Mouse (Mus musculus) adrenal gland, postnatal 36 days (tissue): Measurements from ENCODE around the gene Klf16. TPM values are rescaled to one million over a fixed set of nuclear protein-coding genes. Genes with fewer than 3 reads are reported as not detected.

ENCODE experiments used
- DNase-seq, 2 experiments: peaks; one replicate each; pipeline ENCODE4 v3.0.0; 2021; ENCODE audit warnings: mixed read lengths in 1 of 2
- long read RNA-seq, 2 experiments: library from polyadenylated mRNA; stranded (forward); transcript quantifications; one replicate each; pipeline ENCODE4 v2.0.0; 2021; ENCODE audit warnings: borderline sequencing depth in 2 of 2
- total RNA-seq, 2 experiments: library from RNA; stranded (reverse); gene quantifications; 2 replicates each; pipeline ENCODE4 v1.2.3; 2021

The Klf16 gene
- 10 to 100 TPM; 13.6 to 14.1 TPM for total RNA-seq
- long read RNA-seq, experiment 1, transcript Klf16-201 (2 exons, 2,674 nt), result major isoform, 8 of 15 reads
- long read RNA-seq, experiment 1, partial matches to known transcripts, result 7 of 15 reads
- long read RNA-seq, experiment 1, other reads (novel, unspliced or antisense), result 0 of 15 reads
- long read RNA-seq, experiment 2, partial matches to known transcripts, result 0 of 4 reads
- long read RNA-seq, experiment 2, other reads (novel, unspliced or antisense), result 4 of 4 reads

DNA sequence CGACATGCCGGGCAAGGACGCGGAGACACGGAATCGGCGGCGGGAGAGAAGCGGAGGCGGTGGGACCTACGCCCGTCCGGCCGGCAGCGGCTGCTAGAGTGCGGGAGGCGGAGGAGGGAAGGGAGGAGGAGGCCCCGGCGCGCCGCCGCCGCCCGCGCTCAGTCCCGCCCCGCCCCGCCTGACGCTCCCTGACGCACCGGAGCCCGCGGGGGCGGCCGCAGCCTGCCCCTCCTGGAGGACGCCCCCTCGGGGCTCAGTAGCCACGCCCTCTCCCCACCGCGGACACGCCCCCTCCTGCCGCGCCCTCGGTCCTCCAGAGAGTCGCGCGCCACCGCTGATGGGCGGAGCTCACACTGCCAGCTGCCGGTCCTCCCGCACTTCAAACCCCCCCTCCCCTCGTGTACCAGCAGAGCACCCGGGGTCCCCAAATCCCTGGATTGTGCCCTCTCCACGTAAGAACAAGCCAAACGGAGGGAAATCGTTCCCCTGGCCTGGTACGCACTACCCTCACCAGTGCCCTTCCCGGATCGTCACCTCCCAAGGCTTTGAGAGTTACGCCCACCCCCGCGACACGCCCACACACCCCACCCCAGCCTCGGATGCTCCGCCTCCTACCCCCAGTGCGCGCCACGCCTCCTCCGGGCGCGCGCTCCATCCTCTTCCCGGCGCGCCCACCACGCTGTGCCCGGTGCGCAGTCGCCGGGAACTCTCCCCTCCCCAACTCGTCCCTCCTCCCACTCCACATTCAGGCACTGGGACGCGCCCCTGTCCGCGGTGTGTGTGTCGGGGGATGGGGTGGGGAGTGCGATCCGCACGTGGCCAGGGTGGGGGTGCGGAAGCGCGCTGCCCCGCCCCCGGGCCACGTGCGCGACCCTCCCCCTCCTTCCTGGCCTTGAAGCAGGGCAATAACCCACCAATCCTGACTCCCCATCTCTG lies at the start of gene Klf16:
Gene Klf16 (minus strand): TSS at position 127 of the 936 bp plus-strand sequence.
- peak; percentile 100 for DNase-seq

DNA sequence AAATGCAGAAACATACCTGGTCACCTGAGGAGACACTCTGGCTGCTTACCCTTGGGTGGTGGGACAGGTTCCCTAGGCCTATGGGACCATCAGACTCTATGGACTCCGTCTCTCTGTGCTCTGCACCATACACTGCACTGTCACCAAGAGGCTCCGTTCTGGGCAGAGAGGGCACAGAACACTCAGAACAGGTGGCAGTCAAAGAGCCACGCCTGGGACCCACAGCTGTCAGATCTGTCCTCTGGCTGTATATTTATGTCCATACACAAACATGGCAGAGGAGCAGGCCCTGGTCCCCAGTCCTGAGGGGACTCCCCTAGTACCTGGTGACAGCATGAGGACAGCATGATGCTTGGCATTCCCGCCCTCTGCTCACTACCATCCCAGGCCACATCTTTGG lies 48.6 kb upstream of the Klf16 start:
- no peak for DNase-seq

DNA sequence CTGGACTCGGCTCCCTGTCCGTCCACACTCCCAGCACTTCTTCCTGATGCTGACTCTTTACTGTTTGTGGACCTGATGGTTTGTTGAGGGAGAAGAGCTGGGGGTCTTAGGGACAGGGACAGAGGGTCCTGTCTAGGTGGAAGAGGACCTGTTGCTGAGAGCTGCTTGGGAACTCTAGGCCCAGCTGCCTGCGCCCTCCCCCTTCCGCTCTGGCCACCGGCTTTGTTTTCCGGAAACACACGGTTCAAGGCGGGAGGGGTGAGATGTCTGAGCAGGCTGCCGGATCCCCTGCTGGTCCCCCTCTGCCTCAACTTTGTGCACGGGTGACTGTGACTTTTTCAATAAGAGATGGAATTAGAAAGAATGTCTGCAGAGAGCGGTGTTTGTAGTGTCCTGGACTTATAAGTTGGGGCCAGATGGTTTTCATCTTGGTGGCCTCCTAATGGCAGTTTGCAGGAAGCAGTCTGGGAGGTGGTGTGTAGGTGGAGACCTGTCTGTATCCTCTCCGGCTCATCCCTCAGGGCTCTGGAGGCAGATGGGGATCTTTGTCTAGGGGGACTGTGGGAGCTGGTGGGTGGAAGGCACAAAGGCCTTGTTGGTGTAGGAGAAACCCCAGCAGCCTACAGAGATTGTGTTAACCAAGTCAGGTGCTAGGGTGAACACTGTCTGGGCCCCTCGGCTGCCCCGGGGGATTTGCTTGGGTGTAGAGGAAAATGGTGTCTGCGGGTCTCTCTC lies 46.5 kb upstream of the Klf16 start:
- DNase-seq, result peak; percentile 73 to 80

DNA sequence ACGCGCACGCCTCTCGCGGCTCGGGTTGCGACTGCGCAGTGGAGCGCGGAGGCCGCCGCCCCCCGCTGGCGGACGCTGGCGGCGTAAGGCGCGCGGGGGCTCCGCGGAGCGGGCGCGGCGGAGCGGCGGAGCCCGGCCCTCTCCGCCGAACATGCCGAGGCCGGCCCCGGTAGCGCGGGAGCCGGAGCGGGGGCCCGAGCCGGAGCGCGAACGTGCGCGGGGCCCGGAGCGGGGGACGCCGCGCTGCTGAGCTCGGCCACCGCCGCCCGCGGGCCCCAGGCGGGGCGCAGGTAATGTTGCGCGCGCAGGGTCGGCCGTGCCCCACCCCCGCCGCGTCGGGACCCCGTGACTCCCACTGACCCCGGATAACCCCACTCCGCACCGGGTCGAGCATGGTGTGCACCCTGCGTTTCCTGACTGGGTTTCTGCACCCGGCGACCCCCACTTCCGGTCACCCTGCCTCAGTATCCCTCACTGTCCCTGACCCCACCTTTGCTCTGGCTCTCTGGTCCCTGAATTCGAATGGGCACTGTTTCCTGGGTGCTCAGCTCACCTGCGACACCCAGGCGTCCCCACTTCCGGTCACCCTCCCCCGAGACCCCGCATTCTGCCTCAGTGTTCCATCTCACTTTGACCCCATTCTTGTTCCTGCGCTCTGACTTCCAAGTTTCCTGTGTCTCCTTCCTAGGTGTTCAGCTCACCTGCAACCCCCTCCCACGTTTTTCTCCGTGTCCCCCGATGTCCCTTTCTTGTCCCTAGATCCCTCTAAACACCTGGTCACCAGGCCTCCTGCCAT lies 45.7 kb upstream of the Klf16 start, which contains the start of gene Csnk1g2:
Gene Csnk1g2 (plus strand): TSS at position 178 of the 796 bp plus-strand sequence.
- peak; percentile 40 to 62 for DNase-seq

DNA sequence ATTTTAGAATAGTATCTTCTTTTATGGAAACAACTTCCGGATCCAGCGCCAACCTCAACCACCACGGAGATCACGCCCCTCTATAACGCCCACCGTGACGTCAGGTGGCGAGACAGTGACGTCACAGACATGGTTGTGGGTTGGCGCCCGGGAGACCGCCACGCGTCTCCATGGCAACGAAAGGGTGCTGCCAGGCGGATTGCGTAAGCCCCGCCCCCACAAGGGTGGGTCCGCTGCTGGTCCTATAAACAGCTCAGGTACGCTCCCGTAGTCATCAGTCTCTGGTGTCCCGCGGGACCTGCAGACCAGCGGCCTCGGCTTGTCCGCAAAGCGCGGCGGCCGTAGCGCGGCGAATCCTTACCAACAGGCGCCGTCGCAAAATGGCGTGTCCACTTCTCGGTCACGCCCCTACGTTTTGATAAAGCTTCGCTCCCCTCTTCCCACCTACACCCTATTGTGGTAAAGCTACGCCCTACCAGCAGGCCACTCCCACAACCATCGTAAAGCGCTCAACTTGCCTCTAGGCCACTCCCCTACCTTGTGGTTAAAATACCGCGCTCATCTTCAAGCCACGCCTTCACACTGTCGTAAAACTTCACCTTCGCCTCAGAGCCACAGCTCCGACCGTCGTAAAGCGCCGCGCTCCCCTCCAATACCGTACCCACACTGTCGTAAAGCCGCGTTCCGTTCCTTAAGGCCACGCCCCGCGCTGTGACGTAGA lies 45.0 kb upstream of the Klf16 start:
- peak; percentile 99 for DNase-seq

DNA sequence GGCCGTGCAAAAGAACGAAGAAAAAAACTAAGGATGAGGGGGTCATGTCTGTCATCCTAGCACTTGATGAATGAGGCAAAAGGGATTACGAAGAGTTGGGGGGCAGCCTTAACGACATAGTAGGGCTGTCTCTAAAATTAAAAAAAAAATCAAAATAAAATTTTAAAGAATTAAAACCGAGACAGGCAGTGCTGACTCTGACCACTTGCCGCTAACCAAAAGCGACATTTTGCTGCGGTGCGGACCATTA lies 44.5 kb upstream of the Klf16 start:
- DNase-seq, result no peak

DNA sequence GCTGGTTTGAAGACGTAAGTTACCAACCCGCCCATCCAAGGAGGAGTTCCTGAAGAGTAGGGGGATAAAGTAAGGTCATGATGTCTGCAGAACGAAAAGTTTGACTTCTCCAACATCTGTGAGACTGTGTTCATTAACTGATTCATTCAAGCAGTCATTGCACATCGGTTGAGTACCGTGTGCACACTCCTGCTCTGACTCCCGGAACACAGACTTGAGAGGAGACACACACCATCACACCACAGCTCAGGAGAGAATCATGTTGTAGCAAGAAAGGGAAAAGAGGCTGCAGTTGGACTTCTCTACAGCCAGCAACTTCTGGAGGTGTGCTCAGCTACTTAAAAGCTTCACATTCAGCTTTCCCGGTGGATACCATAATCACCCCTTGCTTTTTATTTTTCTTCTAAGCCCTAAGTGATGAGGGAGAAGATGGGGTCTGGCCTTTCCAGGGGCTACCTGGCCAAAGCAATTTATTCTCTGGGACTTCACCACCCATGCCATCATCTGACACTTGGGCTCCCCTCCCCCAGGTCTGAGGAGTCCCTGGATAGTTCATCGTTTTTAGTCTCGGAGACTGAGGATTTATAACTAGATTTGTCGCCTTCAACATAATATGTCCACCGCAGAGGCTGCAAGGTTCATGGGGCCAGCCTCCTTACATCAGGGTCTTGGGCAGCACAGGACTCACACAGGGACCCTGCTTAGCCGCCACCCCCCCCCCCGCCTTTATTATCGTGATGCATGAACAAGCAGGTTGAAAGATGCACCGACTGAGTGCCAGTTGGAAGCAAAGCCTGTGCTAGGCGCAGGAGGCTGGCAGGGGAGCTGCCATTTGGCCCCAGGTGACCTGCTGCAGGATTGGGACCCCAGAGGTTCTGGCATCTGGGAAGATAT lies 43.9 kb upstream of the Klf16 start:
- no peak for DNase-seq

DNA sequence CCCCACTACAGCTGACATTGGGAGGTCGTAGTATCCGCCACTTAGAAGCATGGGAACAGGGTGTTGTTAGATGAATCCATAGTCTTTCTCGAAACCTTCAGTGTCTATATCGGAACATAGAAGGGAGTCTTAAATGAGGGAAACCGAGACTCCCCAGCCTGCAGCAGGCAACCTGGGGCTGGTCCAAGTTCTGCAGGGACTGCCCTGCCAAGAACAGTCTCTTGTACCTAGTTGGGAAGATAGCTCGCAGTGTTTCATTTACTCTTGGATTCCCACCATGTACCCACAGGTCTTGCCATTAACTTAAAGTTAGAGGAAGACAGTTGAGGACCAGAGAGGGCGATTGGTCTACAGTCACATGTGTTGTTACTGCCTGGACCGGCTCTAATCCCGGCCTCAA lies 43.2 kb upstream of the Klf16 start:
- no peak for DNase-seq

DNA sequence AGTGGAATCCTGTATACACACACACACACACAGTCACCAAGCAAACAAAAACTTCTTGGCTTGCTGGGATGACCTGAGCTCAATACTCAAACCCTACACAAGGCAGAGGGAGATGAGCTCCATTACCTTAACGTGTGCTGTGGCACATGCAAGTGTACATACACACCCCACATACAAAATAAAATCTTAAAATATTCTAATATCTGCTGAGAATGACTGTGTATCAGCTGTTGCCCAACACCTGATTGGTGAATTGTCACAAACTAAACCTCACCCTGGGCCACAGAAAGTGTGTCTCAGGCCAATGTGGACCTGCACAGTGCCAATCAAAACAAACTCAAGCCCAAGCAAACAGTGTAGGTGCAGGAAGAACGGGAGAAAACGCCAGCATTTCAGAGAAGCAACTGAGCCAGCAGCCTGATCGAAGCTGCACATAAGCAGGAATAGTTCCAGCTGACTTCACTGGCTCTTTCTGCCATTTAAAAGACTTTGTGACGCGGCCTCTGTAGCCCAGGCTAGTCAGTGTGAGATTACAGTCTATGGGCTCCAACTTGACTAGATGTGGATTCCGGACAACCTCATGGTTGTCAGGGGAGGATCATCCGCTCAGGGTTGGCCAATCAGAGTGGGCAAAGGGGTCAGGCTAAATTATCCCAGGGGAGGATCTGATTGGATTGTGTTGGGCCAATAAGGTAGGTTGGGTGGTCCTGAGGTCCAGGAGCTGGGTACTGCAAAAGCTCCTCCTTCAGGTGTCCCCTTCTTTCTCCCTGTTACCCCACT lies 42.5 kb upstream of the Klf16 start:
- DNase-seq, result no peak

DNA sequence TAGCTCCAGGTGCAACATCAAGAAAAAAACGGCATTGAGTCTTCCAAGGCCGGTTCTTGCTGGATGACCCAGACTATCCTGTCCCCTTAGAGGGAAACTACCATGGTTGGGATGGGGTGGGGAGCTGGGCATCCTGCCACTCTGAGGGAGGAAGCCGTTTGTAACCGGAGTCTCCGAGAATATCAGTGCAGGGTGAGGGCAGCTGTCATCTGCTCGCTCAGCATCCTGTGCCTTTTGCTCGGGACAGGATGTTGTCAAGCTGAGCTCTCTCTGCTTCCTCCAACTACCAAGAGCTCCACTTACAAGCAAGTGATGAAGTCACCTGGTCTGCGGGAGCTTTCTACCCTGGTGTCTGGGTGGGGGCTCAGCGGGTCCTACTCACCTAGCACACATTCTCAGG lies 41.1 kb upstream of the Klf16 start:
- peak; percentile 55 to 74 for DNase-seq

DNA sequence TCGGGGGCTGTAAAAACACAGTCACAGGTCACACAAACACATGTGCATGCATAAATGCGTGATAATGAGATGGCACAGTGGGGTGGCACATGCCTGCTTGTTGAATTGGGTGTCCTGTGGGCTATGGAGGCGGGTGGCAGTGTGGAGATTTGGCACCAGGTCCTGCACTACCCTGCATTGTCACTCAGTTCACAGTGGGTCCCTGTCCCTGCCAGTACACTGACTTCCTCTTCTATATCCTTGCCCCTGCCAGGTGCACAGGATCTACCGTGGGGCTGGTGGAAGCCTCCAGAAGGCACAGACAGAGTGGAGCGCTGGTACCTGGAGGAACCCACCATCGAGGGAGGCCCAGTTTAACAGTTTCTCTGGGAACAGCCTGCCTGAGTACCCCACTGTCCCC lies 37.2 kb upstream of the Klf16 start:
- no peak for DNase-seq

DNA sequence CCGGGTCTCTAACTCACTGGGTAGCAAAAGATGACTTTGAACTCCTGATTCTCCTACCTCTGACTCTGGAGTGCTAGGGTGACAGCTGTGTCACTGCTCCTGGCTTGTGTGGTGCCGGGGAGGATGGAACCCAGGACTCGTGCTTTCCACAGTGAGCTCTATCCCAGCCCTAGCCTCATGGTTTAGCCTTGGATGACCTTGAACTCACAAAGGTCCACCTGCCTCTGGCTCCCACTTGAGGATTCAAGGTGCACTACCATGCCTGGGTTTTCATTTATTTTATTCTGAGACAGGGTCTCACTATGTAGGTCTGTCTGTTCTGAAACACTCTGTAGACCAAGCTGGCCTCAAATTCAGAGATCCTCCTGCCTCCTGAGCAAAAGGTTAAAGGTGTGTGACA lies 36.7 kb upstream of the Klf16 start:
- DNase-seq, result no peak

DNA sequence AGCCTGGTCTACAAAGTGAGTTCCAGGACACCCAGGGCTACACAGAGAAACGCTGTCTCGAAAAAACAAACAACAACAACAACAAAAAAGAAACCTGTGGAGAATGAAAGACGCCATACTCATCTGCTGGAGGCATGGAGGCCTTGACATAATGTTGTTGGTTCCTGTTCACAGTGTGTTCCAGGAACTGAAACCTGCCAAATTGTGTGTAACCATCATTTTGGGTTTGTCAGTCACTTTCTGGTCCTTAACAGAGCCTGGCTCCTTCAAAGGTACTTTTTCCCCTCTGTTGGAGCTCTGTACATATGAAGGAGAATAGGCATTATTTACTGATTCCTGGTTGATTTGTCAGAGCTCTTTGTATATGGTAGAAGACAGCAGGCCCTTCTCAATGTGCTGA lies 34.8 kb upstream of the Klf16 start:
- no peak for DNase-seq

DNA sequence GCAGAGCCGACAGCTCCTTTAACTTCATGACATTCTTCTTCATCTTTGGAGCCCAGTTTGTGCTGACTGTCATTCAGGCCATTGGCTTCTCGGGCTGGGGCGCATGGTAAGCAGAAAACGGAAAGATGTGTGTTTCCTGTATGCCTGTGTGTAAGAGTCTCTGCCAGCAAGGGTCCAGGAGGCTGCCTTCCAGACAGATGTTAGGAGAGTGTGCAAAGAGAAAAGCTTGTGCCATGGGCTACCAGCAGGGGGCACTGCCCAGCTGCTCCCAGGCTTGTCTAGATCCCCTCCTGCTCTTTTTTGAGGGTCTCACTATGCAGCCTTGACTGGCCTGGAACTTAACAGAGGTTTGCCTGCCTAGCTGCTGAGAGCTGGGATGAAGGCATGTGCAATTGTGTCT lies 33.9 kb upstream of the Klf16 start:
- DNase-seq, result peak; percentile 60 to 73

DNA sequence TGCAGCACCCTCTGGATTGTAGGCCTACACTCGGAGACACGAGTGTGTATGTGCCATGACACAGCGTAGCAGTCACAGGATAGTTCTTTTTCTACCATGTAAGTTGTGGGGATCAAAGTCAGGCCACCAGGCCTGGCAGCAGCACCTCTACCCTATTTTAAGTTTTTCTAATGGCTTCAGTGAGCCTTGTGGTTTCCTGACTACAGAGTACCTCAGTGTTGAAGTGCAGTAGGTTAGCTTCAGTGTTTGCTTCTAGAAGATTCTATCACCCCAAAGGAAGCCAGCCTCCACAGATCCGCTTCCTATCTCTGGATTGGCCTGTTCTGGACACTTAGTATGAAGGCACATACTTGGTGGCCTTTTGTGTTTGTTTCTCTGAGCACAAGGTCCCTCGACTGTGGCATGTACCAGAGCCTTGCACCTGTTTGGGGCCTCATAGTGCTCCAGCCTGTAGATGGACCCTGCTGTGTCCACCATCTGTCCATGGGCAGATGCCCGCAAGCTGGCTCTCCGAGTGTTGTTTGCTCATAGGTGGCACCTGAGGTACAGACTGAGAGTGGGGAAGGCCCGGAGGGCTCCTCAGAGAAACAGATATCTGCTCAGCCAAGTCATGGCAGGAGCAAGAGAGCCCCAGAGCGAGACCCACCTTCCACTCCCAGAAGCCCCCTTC lies 33.1 kb upstream of the Klf16 start:
- no peak for DNase-seq

DNA sequence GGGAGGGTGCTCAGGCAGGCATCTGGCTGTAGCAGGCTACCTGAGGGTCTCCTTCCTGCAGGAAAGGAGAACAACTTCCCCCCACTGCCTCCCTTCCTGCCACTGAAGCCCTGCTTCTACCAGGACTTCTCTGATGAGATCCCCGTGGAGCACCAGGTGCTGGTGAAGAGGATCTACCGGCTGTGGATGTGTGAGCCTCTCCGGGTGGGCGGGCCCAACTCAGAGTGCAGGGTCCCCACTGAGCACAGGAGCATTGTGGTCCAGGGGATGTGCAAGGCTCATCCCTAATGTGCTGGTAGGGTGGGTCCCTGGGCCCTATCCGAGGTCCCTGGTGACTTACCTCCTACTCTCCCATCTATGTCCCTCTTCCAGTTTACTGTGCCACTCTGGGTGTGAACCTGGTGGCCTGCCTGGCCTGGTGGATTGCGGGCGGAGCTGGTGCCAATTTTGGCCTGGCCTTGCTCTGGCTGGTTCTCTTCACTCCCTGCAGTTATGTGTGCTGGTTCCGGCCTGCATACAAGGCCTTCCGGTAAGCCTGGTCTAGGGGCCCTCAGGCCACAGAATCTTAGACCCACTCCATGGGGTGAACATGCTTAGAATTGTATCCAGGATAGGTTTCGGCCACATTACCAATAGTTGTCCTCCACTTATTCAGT lies 32.3 kb upstream of the Klf16 start:
- no peak for DNase-seq

DNA sequence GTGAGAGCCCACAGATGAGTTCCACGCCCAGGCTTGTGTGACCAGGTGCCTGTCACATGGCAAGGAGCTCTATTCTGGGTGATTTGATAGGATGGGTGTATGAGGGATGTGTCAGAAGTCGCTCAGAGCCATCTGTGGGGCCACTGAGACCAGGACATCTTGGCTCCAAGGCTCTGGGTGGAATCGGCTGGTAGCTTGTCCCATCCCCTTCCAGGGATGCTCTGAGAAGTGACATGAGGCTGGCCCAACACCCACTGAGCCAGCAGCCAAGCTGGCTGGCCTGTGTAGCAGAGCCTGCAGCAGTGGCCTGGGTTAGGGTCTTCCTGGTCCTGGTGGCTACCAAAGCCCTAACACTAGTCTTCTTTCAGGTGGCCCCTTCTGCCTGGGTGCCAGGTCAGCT lies 31.3 kb upstream of the Klf16 start:
- no peak for DNase-seq

DNA sequence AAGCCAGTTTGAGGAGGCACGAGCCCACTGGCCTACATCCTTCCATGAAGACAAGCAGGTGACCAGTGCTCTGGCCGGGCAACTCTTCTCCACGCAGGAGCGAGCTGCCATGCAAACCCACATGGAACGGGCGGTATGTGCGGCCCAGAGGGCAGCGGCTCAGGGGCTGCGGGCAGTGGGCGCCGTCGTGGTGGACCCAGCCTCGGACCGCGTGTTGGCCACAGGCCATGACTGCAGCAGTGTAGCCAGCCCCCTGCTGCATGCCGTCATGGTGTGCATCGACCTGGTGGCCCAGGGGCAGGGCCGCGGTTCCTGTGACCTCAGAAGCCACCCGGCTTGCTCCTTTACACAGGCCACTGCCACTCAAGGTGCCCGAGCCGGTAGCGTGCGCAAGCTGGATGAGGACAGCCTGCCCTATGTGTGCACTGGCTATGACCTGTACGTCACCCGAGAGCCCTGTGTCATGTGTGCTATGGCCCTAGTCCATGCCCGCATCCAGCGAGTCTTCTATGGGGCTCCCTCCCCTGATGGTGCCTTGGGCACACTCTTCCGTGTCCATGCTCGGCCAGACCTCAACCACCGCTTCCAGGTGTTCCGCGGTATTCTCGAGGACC lies 29.7 kb upstream of the Klf16 start:
- DNase-seq, result no peak
